Mouse (Mus musculus): ENCODE measurements around the gene Kctd7. TPM values are rescaled to one million over a fixed set of nuclear protein-coding genes. Genes with fewer than 3 reads are reported as not detected.
A peak's percentile ranks its signal among the peaks of the same experiment; 100 is the strongest.

The Kctd7 gene
- polyA plus RNA-seq, 1 experiment from 2014 or later: 7.5 TPM

- no peaks in the 10 kb centered on the region for H3K27me3 ChIP-seq
- H3K36me3 ChIP-seq (replicated peaks): peaks cover 5% of the 10 kb centered on the region; the same call in 1 of the 2 replicates
- H3K9ac ChIP-seq: no peak overlapping the region
- 74% methylated on average over 6 of the region's 6 CpGs for WGBS
- no peak overlapping the region for H3K4me3 ChIP-seq (replicated peaks)
- no peak overlapping the region for H3K27ac ChIP-seq
- H3K4me1 ChIP-seq: peaks cover 4% of the 10 kb centered on the region; the same call in 1 of the 2 replicates
- H3K4me2 ChIP-seq: no peak overlapping the region
- no peak for ATAC-seq (ENCODE audit: low FRiP score)
- H3K9me3 ChIP-seq: no peaks in the 10 kb centered on the region
These were observed 23.8 kb upstream of the Kctd7 start for GRCm38 (mm10) chr5:130120904-130121303.

GRCm38 (mm10) chr5:130122355-130122754 lies 22.3 kb upstream of the Kctd7 start:
- 86% methylated on average over 2 of the region's 2 CpGs for WGBS
- Histone ChIP-seq H3K9me3 (no peaks in the 10 kb centered on the region), H3K27me3 (no peaks in the 10 kb centered on the region), H3K4me1 (peaks cover 4% of the 10 kb centered on the region; the same call in 1 of the 2 replicates), H3K9ac (no peak overlapping the region), H3K36me3 (replicated peaks) (no peaks in the 10 kb centered on the region; the same call in 1 of the 2 replicates), H3K27ac (no peak overlapping the region), H3K4me2 (no peak overlapping the region), H3K4me3 (replicated peaks) (no peak overlapping the region)
- no peak for ATAC-seq (ENCODE audit: low FRiP score)

- no peak overlapping the region for H3K27ac ChIP-seq
- WGBS: 79% methylated on average over 5 of the region's 5 CpGs
- H3K9me3 ChIP-seq: no peaks in the 10 kb centered on the region
- no peak overlapping the region for H3K4me3 ChIP-seq (replicated peaks)
- H3K9ac ChIP-seq: no peak overlapping the region
- H3K27me3 ChIP-seq: no peaks in the 10 kb centered on the region
- peaks cover 4% of the 10 kb centered on the region; the same call in 1 of the 2 replicates for H3K4me1 ChIP-seq
- no peaks in the 10 kb centered on the region; the same call in 1 of the 2 replicates for H3K36me3 ChIP-seq (replicated peaks)
- ATAC-seq (ENCODE audit: low FRiP score): no peak
- no peak overlapping the region for H3K4me2 ChIP-seq
These were observed 20.4 kb upstream of the Kctd7 start for GRCm38 (mm10) chr5:130124271-130124670.

GRCm38 (mm10) chr5:130128686-130129523 lies 15.8 kb upstream of the Kctd7 start:
- H3K9ac ChIP-seq: no peak overlapping the region
- H3K4me3 ChIP-seq (replicated peaks): no peak overlapping the region
- 78% methylated on average over 11 of the region's 11 CpGs for WGBS
- H3K27me3 ChIP-seq: no peaks in the 10 kb centered on the region
- no peak overlapping the region for H3K27ac ChIP-seq
- H3K9me3 ChIP-seq: no peaks in the 10 kb centered on the region
- H3K4me2 ChIP-seq: no peak overlapping the region
- ATAC-seq (ENCODE audit: low FRiP score): no peak
- H3K4me1 ChIP-seq: no peaks in the 10 kb centered on the region
- H3K36me3 ChIP-seq (replicated peaks): no peaks in the 10 kb centered on the region

GRCm38 (mm10) chr5:130129524-130129793 lies 15.2 kb upstream of the Kctd7 start:
- H3K27ac ChIP-seq: no peak overlapping the region
- H3K4me2 ChIP-seq: no peak overlapping the region
- 95% methylated on average over 5 of the region's 5 CpGs for WGBS
- no peak overlapping the region for H3K4me3 ChIP-seq (replicated peaks)
- no peak for ATAC-seq (ENCODE audit: low FRiP score)
- no peaks in the 10 kb centered on the region for H3K36me3 ChIP-seq (replicated peaks)
- no peaks in the 10 kb centered on the region for H3K27me3 ChIP-seq
- H3K4me1 ChIP-seq: no peaks in the 10 kb centered on the region
- H3K9me3 ChIP-seq: no peaks in the 10 kb centered on the region
- H3K9ac ChIP-seq: no peak overlapping the region

GRCm38 (mm10) chr5:130136597-130136996 lies 8.1 kb upstream of the Kctd7 start:
- 95% methylated on average over 13 of the region's 13 CpGs for WGBS
- H3K4me2 ChIP-seq: no peak overlapping the region
- H3K4me1 ChIP-seq: no peaks in the 10 kb centered on the region
- H3K27ac ChIP-seq: no peak overlapping the region
- H3K36me3 ChIP-seq (replicated peaks): peaks cover 9% of the 10 kb centered on the region
- ATAC-seq (ENCODE audit: low FRiP score): no peak
- no peak overlapping the region for H3K9ac ChIP-seq
- H3K27me3 ChIP-seq: no peaks in the 10 kb centered on the region
- H3K4me3 ChIP-seq (replicated peaks): no peak overlapping the region
- H3K9me3 ChIP-seq: no peaks in the 10 kb centered on the region

GRCm38 (mm10) chr5:130139393-130139792 lies 5.3 kb upstream of the Kctd7 start:
- H3K9me3 ChIP-seq: no peaks in the 10 kb centered on the region
- peaks cover 6% of the 10 kb centered on the region for H3K4me1 ChIP-seq
- H3K4me2 ChIP-seq: no peak overlapping the region
- peaks cover 9% of the 10 kb centered on the region for H3K36me3 ChIP-seq (replicated peaks)
- no peak overlapping the region for H3K27ac ChIP-seq
- H3K27me3 ChIP-seq: no peaks in the 10 kb centered on the region
- no peak for ATAC-seq (ENCODE audit: low FRiP score)
- no peak overlapping the region for H3K4me3 ChIP-seq (replicated peaks)
- WGBS: 30% methylated on average over 8 of the region's 8 CpGs
- no peak overlapping the region for H3K9ac ChIP-seq

- H3K9me3 ChIP-seq: no peaks in the 10 kb centered on the region
- WGBS: 84% methylated on average over 5 of the region's 5 CpGs
- no peak overlapping the region for H3K9ac ChIP-seq
- no peaks in the 10 kb centered on the region for H3K27me3 ChIP-seq
- H3K4me1 ChIP-seq: peaks cover 15% of the 10 kb centered on the region
- H3K36me3 ChIP-seq (replicated peaks): peaks cover 3% of the 10 kb centered on the region; the same call in 1 of the 2 replicates
- no peak for ATAC-seq (ENCODE audit: low FRiP score)
- no peak overlapping the region for H3K4me2 ChIP-seq
- H3K27ac ChIP-seq: no peak overlapping the region
- H3K4me3 ChIP-seq (replicated peaks): no peak overlapping the region
These were observed 3.5 kb upstream of the Kctd7 start for GRCm38 (mm10) chr5:130141138-130141537.

GRCm38 (mm10) chr5:130142041-130142440 lies 2.6 kb upstream of the Kctd7 start:
- Histone ChIP-seq H3K9ac (no peak overlapping the region), H3K4me1 (peaks cover 15% of the 10 kb centered on the region), H3K4me3 (replicated peaks) (no peak overlapping the region), H3K36me3 (replicated peaks) (no peaks in the 10 kb centered on the region), H3K27ac (no peak overlapping the region), H3K9me3 (no peaks in the 10 kb centered on the region), H3K4me2 (no peak overlapping the region), H3K27me3 (no peaks in the 10 kb centered on the region)
- ATAC-seq (ENCODE audit: low FRiP score): no peak
- 75% methylated on average over 4 of the region's 4 CpGs for WGBS

GRCm38 (mm10) chr5:130143101-130143500 lies 1.6 kb upstream of the Kctd7 start:
- H3K9me3 ChIP-seq: no peaks in the 10 kb centered on the region
- H3K4me3 ChIP-seq (replicated peaks): no peak overlapping the region
- no peak for ATAC-seq (ENCODE audit: low FRiP score)
- no peak overlapping the region for H3K9ac ChIP-seq
- no peaks in the 10 kb centered on the region for H3K27me3 ChIP-seq
- H3K36me3 ChIP-seq (replicated peaks): no peaks in the 10 kb centered on the region
- H3K4me1 ChIP-seq: peaks cover 15% of the 10 kb centered on the region
- WGBS: 96% methylated on average over 7 of the region's 7 CpGs
- H3K27ac ChIP-seq: no peak overlapping the region
- no peak overlapping the region for H3K4me2 ChIP-seq

- Histone ChIP-seq H3K4me1 (peaks cover 15% of the 10 kb centered on the region), H3K36me3 (replicated peaks) (0 out of 2 replicates have a peak, but pooled peaks cover 5% of the 10 kb centered on the region), H3K9ac (peak overlapping the region; percentile 80; the same call in 1 of the 2 replicates), H3K27me3 (no peaks in the 10 kb centered on the region), H3K27ac (peak overlapping the region; percentile 85), H3K4me3 (replicated peaks) (peak overlapping the region; percentile 62), H3K4me2 (peak overlapping the region; percentile 87), H3K9me3 (no peaks in the 10 kb centered on the region)
- peak; percentile 58 for ATAC-seq (ENCODE audit: low FRiP score)
- 2% methylated on average over 20 of the region's 20 CpGs for WGBS
These were observed 706 bp upstream of the Kctd7 start for GRCm38 (mm10) chr5:130143977-130144333.

- Histone ChIP-seq H3K4me2 (peak overlapping the region; percentile 87), H3K36me3 (replicated peaks) (peaks cover 11% of the 10 kb centered on the region; the same call in 1 of the 2 replicates), H3K27me3 (no peaks in the 10 kb centered on the region), H3K9ac (no peak overlapping the region), H3K4me3 (replicated peaks) (peak overlapping the region; percentile 62; the same call in 1 of the 2 replicates), H3K27ac (no peak overlapping the region), H3K9me3 (no peaks in the 10 kb centered on the region), H3K4me1 (peaks cover 15% of the 10 kb centered on the region)
- ATAC-seq (ENCODE audit: low FRiP score): no peak
- WGBS: 88% methylated on average over 8 of the region's 8 CpGs
These were observed 1.3 kb downstream of the Kctd7 start for GRCm38 (mm10) chr5:130145961-130146360.

- Histone ChIP-seq H3K27me3 (no peaks in the 10 kb centered on the region), H3K9ac (no peak overlapping the region), H3K36me3 (replicated peaks) (peaks cover 31% of the 10 kb centered on the region), H3K9me3 (no peaks in the 10 kb centered on the region), H3K4me1 (peaks cover 9% of the 10 kb centered on the region), H3K27ac (no peak overlapping the region), H3K4me3 (replicated peaks) (no peak overlapping the region), H3K4me2 (no peak overlapping the region)
- ATAC-seq (ENCODE audit: low FRiP score): no peak
- WGBS: 87% methylated on average over 7 of the region's 7 CpGs
These were observed 5.2 kb downstream of the Kctd7 start for GRCm38 (mm10) chr5:130149726-130150310.

All from forebrain, embryonic 12.5 days (tissue).